Mouse (Mus musculus) telencephalon, adult 2 months (tissue): ENCODE measurements around the gene Gng5.

Experiments used
- DNase-seq: peaks from one replicate; pipeline ENCODE4 v3.0.0-alpha.2; 2011; ENCODE audit warnings: low read depth, low spot score

Gng5 gene

GRCm38 (mm10) chr3:146540521-146541273, 41.1 kb downstream of the Gng5 start:
- no peak for DNase-seq

GRCm38 (mm10) chr3:146543632-146544031, 44.0 kb downstream of the Gng5 start:
- no peak for DNase-seq

GRCm38 (mm10) chr3:146554816-146555215, 55.2 kb downstream of the Gng5 start:
- no peak for DNase-seq
